Mouse (Mus musculus): ENCODE measurements around the gene Il34. TPM values are rescaled to one million over a fixed set of nuclear protein-coding genes. Genes with fewer than 3 reads are reported as not detected.
A peak's percentile ranks its signal among the peaks of the same experiment; 100 is the strongest.
"Not testable (repeated sequence)": the region's sequence is repeated elsewhere in the genome, so short reads cannot be mapped to it uniquely, and the experiment has no call there.

Il34 gene
- polyA plus RNA-seq, 1 experiment from 2014 or later, result 1.1 TPM

- no peak for ATAC-seq
- Histone ChIP-seq H3K27ac (no peak overlapping the region), H3K9ac (no peak overlapping the region)
Measured at GRCm38 (mm10) chr8:110789571-110789970, 16.2 kb downstream of the Il34 start.

GRCm38 (mm10) chr8:110788981-110789380 lies 16.7 kb downstream of the Il34 start:
- H3K27ac ChIP-seq, result no peak overlapping the region
- H3K27me3 ChIP-seq (replicated peaks), result no peaks in the 10 kb centered on the region
- H3K36me3 ChIP-seq, result no peaks in the 10 kb centered on the region
- H3K9me3 ChIP-seq, result no peaks in the 10 kb centered on the region
- H3K9ac ChIP-seq, result no peak overlapping the region
- no peak overlapping the region for H3K4me2 ChIP-seq (replicated peaks)
- no peak for ATAC-seq
- no peak overlapping the region for H3K4me3 ChIP-seq (replicated peaks)
- WGBS, result 55% methylated on average over 12 of the region's 12 CpGs
- H3K4me1 ChIP-seq (replicated peaks), result peaks cover 18% of the 10 kb centered on the region

More at GRCm38 (mm10) chr8:110789571-110789970, 16.2 kb downstream of the Il34 start:
- Histone ChIP-seq H3K4me3 (replicated peaks) (no peak overlapping the region), H3K9me3 (no peaks in the 10 kb centered on the region), H3K36me3 (no peaks in the 10 kb centered on the region), H3K4me2 (replicated peaks) (no peak overlapping the region), H3K4me1 (replicated peaks) (peaks cover 18% of the 10 kb centered on the region), H3K27me3 (replicated peaks) (no peaks in the 10 kb centered on the region)
- WGBS, result 63% methylated on average over 12 of the region's 12 CpGs

GRCm38 (mm10) chr8:110787411-110787954 lies 18.2 kb downstream of the Il34 start:
- Histone ChIP-seq H3K27me3 (replicated peaks) (no peaks in the 10 kb centered on the region), H3K9ac (no peak overlapping the region), H3K36me3 (no peaks in the 10 kb centered on the region), H3K4me1 (replicated peaks) (0 out of 2 replicates have a peak, but pooled peaks cover 7% of the 10 kb centered on the region), H3K4me2 (replicated peaks) (no peak overlapping the region), H3K9me3 (no peaks in the 10 kb centered on the region), H3K27ac (no peak overlapping the region), H3K4me3 (replicated peaks) (no peak overlapping the region)
- ATAC-seq, result no peak
- WGBS, result 84% methylated on average over 9 of the region's 9 CpGs

GRCm38 (mm10) chr8:110786934-110787333 lies 18.8 kb downstream of the Il34 start:
- no peak overlapping the region for H3K4me2 ChIP-seq (replicated peaks)
- H3K4me3 ChIP-seq (replicated peaks), result no peak overlapping the region
- 0 out of 2 replicates have a peak, but pooled peaks cover 7% of the 10 kb centered on the region for H3K4me1 ChIP-seq (replicated peaks)
- H3K36me3 ChIP-seq, result no peaks in the 10 kb centered on the region
- H3K27me3 ChIP-seq (replicated peaks), result no peaks in the 10 kb centered on the region
- no peak overlapping the region for H3K27ac ChIP-seq
- H3K9me3 ChIP-seq, result no peaks in the 10 kb centered on the region
- 70% methylated on average over 8 of the region's 8 CpGs for WGBS
- H3K9ac ChIP-seq, result no peak overlapping the region
- ATAC-seq, result no peak

GRCm38 (mm10) chr8:110786501-110786900 lies 19.2 kb downstream of the Il34 start:
- not testable (repeated sequence) for H3K9ac ChIP-seq; ATAC-seq; H3K4me3 ChIP-seq (replicated peaks); H3K4me2 ChIP-seq (replicated peaks); H3K4me1 ChIP-seq (replicated peaks); H3K9me3 ChIP-seq; H3K36me3 ChIP-seq; H3K27me3 ChIP-seq (replicated peaks); H3K27ac ChIP-seq
- WGBS, result 75% methylated on average over 7 of the region's 7 CpGs

- H3K9me3 ChIP-seq, result no peaks in the 10 kb centered on the region
Measured at GRCm38 (mm10) chr8:110785366-110785765, 20.4 kb downstream of the Il34 start.

GRCm38 (mm10) chr8:110779924-110780718 lies 25.6 kb downstream of the Il34 start:
- WGBS, result 65% methylated on average over 13 of the region's 13 CpGs

More at GRCm38 (mm10) chr8:110785366-110785765, 20.4 kb downstream of the Il34 start:
- Histone ChIP-seq H3K4me3 (replicated peaks) (no peak overlapping the region), H3K27ac (no peak overlapping the region), H3K4me1 (replicated peaks) (0 out of 2 replicates have a peak, but pooled peaks cover 4% of the 10 kb centered on the region), H3K9ac (no peak overlapping the region), H3K36me3 (no peaks in the 10 kb centered on the region), H3K4me2 (replicated peaks) (no peak overlapping the region), H3K27me3 (replicated peaks) (no peaks in the 10 kb centered on the region)
- no peak for ATAC-seq
- WGBS, result 77% methylated on average over 2 of the region's 2 CpGs

GRCm38 (mm10) chr8:110776335-110776734 lies 29.4 kb downstream of the Il34 start:
- ATAC-seq, result no peak
- H3K4me1 ChIP-seq (replicated peaks), result no peaks in the 10 kb centered on the region
- no peaks in the 10 kb centered on the region for H3K36me3 ChIP-seq
- H3K27me3 ChIP-seq (replicated peaks), result no peaks in the 10 kb centered on the region
- no peak overlapping the region for H3K9ac ChIP-seq
- no peak overlapping the region for H3K27ac ChIP-seq
- H3K4me2 ChIP-seq (replicated peaks), result no peak overlapping the region
- 95% methylated on average over 3 of the region's 3 CpGs for WGBS
- H3K9me3 ChIP-seq, result no peaks in the 10 kb centered on the region
- no peak overlapping the region for H3K4me3 ChIP-seq (replicated peaks)

More at GRCm38 (mm10) chr8:110779924-110780718, 25.6 kb downstream of the Il34 start:
- H3K4me3 ChIP-seq (replicated peaks), result no peak overlapping the region
- H3K9ac ChIP-seq, result no peak overlapping the region
- ATAC-seq, result no peak
- no peaks in the 10 kb centered on the region for H3K27me3 ChIP-seq (replicated peaks)
- H3K4me1 ChIP-seq (replicated peaks), result no peaks in the 10 kb centered on the region
- H3K36me3 ChIP-seq, result no peaks in the 10 kb centered on the region
- no peak overlapping the region for H3K4me2 ChIP-seq (replicated peaks)
- H3K9me3 ChIP-seq, result no peaks in the 10 kb centered on the region
- H3K27ac ChIP-seq, result no peak overlapping the region

GRCm38 (mm10) chr8:110775721-110776120 lies 30.0 kb downstream of the Il34 start:
- Histone ChIP-seq H3K27me3 (replicated peaks) (no peaks in the 10 kb centered on the region), H3K27ac (no peak overlapping the region), H3K36me3 (no peaks in the 10 kb centered on the region), H3K9ac (no peak overlapping the region), H3K4me3 (replicated peaks) (no peak overlapping the region), H3K4me1 (replicated peaks) (no peaks in the 10 kb centered on the region), H3K9me3 (no peaks in the 10 kb centered on the region), H3K4me2 (replicated peaks) (no peak overlapping the region)
- no peak for ATAC-seq
- WGBS, result 84% methylated on average over 3 of the region's 3 CpGs

GRCm38 (mm10) chr8:110775316-110775715 lies 30.4 kb downstream of the Il34 start:
- Histone ChIP-seq H3K4me3 (replicated peaks) (no peak overlapping the region), H3K36me3 (no peaks in the 10 kb centered on the region), H3K4me1 (replicated peaks) (no peaks in the 10 kb centered on the region), H3K9ac (no peak overlapping the region), H3K27me3 (replicated peaks) (no peaks in the 10 kb centered on the region), H3K27ac (no peak overlapping the region), H3K9me3 (no peaks in the 10 kb centered on the region), H3K4me2 (replicated peaks) (no peak overlapping the region)
- WGBS, result 75% methylated on average over 8 of the region's 8 CpGs
- ATAC-seq, result no peak

- Histone ChIP-seq H3K4me1 (replicated peaks) (no peaks in the 10 kb centered on the region), H3K36me3 (no peaks in the 10 kb centered on the region), H3K27ac (no peak overlapping the region), H3K4me3 (replicated peaks) (no peak overlapping the region), H3K27me3 (replicated peaks) (no peaks in the 10 kb centered on the region), H3K9ac (no peak overlapping the region), H3K9me3 (no peaks in the 10 kb centered on the region), H3K4me2 (replicated peaks) (no peak overlapping the region)
- 76% methylated on average over 6 of the region's 6 CpGs for WGBS
- ATAC-seq, result no peak
Measured at GRCm38 (mm10) chr8:110774725-110775124, 31.0 kb downstream of the Il34 start.

- 64% methylated on average over 3 of the region's 3 CpGs for WGBS
- no peak overlapping the region for H3K27ac ChIP-seq
- ATAC-seq, result no peak
Measured at GRCm38 (mm10) chr8:110774047-110774446, 31.7 kb downstream of the Il34 start.

GRCm38 (mm10) chr8:110772452-110772851 lies 33.3 kb downstream of the Il34 start:
- Histone ChIP-seq H3K27ac (no peak overlapping the region), H3K4me3 (replicated peaks) (no peak overlapping the region), H3K36me3 (no peaks in the 10 kb centered on the region), H3K4me1 (replicated peaks) (no peaks in the 10 kb centered on the region), H3K4me2 (replicated peaks) (no peak overlapping the region), H3K27me3 (replicated peaks) (no peaks in the 10 kb centered on the region), H3K9me3 (no peaks in the 10 kb centered on the region), H3K9ac (no peak overlapping the region)
- WGBS, result 47% methylated on average over 7 of the region's 7 CpGs
- ATAC-seq, result peak; percentile 55

More at GRCm38 (mm10) chr8:110774047-110774446, 31.7 kb downstream of the Il34 start:
- no peaks in the 10 kb centered on the region for H3K9me3 ChIP-seq
- no peaks in the 10 kb centered on the region for H3K36me3 ChIP-seq
- no peak overlapping the region for H3K4me2 ChIP-seq (replicated peaks)
- no peak overlapping the region for H3K4me3 ChIP-seq (replicated peaks)
- no peak overlapping the region for H3K9ac ChIP-seq
- no peaks in the 10 kb centered on the region for H3K4me1 ChIP-seq (replicated peaks)
- no peaks in the 10 kb centered on the region for H3K27me3 ChIP-seq (replicated peaks)
